Mouse (Mus musculus): ENCODE results near the gene Snai3.

- no peak for TF ChIP-seq EP300 (IDR thresholded peaks at IDR 0.05; ENCODE audit: low read depth)
- TF ChIP-seq CTCF (IDR thresholded peaks at IDR 0.05; ENCODE audit: low read depth) = no peak
Measured at GRCm38 (mm10) chr8:122426145-122426544, 34.4 kb downstream of the Snai3 start.
